Mouse (Mus musculus): ENCODE data around the gene Fkbp9. TPM values are rescaled to one million over a fixed set of nuclear protein-coding genes. Genes with fewer than 3 reads are reported as not detected.

Gene Fkbp9
- polyA plus RNA-seq (2014; fragmentation: Nextera tagmentation; extraction: Ambion mirVana): 61.0 and 61.7 TPM in 2 replicates

DNA sequence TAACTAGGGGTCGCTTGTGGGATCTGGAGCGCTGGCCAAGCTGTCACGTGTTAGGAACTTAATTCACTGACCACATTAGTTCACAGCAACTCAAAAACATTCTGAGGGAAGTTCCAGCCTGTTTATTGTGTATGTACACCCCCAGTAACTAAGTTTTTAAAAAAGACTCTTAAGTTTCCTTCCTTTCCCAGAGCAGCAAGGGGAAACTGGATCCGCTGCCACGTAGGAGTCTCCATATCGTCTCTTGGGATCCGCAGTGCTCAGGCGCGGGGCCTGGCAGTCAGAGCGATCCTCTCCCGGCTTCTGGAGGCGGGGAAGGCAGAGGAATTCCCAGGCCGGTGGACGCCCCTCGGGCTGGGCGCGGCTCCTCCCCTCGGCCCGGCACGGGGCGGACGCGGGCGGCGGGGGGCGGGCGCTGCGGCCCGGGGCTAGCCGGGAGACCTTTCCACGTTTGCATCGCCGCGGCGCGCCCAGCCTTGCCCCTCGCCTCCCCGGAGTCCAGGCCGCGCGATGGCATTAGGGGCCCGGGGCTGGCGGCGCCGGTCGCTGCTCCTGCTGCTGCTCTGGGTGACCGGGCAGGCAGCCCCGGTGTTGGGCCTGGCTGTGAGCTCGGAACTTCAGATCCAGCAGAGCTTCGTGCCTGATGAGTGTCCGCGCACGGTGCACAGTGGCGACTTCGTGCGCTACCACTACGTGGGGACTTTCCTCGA, at the start of gene Fkbp9:
Fkbp9 (plus strand) TSS at position 363 of the 710 bp plus-strand sequence.
- H3K27me3 ChIP-seq (ENCODE audit: control insufficient read depth, insufficient read depth, low read length): no peaks in the 10 kb centered on the region
- under 1% methylated on average over 46 of the region's 58 CpGs for WGBS

DNA sequence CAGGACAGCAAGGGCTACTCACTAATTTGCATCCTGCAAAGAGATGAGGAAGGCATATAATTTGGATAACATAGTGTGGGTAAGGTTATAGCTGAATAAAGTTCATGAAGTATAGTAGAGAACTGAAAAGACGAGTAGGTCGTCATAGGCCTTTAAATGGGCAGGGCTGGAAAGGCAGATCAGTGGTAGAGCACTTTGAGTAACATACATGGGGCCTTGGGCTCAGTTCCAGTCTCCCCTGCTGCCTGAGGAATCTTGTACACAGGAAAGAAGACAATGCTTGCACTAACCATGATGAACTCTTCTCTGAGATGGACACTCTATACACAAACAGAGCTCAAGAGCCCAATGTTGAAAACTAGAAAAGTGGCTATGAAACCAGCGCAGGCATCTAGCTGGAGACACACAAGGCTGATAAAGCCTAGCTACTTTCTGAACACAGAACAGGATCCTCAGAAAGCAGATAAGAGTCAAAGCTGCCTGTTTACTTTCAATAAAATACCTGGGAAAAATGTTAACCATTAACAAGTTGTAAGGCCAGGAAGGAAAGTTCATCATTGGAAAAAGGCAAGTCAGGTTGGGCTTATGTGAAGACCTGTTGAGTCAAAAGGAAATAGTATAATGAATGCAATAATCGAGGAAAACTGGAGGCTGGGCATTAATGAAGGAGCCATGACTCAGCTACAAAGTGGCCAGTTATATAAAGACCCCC, 48.1 kb upstream of the Fkbp9 start:
- H3K9me3 ChIP-seq (ENCODE audit: control insufficient read depth, low read length): no peaks in the 10 kb centered on the region
- no peak overlapping the region for H3K9ac ChIP-seq (ENCODE audit: low read length)
- no peak overlapping the region for H3K27ac ChIP-seq (ENCODE audit: low read depth, low read length)
- ATAC-seq (ENCODE audit: insufficient read depth, low FRiP score, low TSS enrichment) (no peak), DNase-seq (ENCODE audit: low spot score) (no peak)
- H3K4me1 ChIP-seq (ENCODE audit: control insufficient read depth, insufficient read depth, low read length): no peaks in the 10 kb centered on the region
- no peaks in the 10 kb centered on the region for H3K27me3 ChIP-seq (ENCODE audit: control insufficient read depth, insufficient read depth, low read length)
- WGBS: 91% methylated on average over 4 of the region's 4 CpGs
- peaks cover 14% of the 10 kb centered on the region for H3K36me3 ChIP-seq (ENCODE audit: control insufficient read depth, insufficient read depth, low read length)
- no peak overlapping the region for H3K4me2 ChIP-seq (ENCODE audit: low read depth)
- no peak overlapping the region for H3K4me3 ChIP-seq (ENCODE audit: low read depth, low read length)

More for the DNA sequence above, at the start of gene Fkbp9:
- Histone ChIP-seq H3K4me2 (ENCODE audit: low read depth) (peak within 1 kb of the TSS; percentile 71), H3K4me1 (ENCODE audit: control insufficient read depth, insufficient read depth, low read length) (no peaks in the 10 kb centered on the region), H3K4me3 (ENCODE audit: low read depth, low read length) (peak within 1 kb of the TSS; percentile 58), H3K9me3 (ENCODE audit: control insufficient read depth, low read length) (no peaks in the 10 kb centered on the region), H3K36me3 (ENCODE audit: control insufficient read depth, insufficient read depth, low read length) (no peaks in the 10 kb centered on the region; the same call in 1 of the 2 replicates), H3K27ac (ENCODE audit: low read depth, low read length) (peak within 1 kb of the TSS; percentile 39; the same call in 1 of the 2 replicates), H3K9ac (ENCODE audit: low read length) (peak within 1 kb of the TSS; percentile 77)
- ATAC-seq (ENCODE audit: insufficient read depth, low FRiP score, low TSS enrichment): peak; percentile 92
- peak; percentile 84 for DNase-seq (ENCODE audit: low spot score)

- no peaks in the 10 kb centered on the region for H3K4me1 ChIP-seq (ENCODE audit: control insufficient read depth, insufficient read depth, low read length)
- H3K27me3 ChIP-seq (ENCODE audit: control insufficient read depth, insufficient read depth, low read length): no peaks in the 10 kb centered on the region
- 92% methylated on average over 5 of the region's 5 CpGs for WGBS
- no peaks in the 10 kb centered on the region for H3K9me3 ChIP-seq (ENCODE audit: control insufficient read depth, low read length)
- no peak overlapping the region for H3K4me3 ChIP-seq (ENCODE audit: low read depth, low read length)
- DNase-seq (ENCODE audit: low spot score) (no peak), ATAC-seq (ENCODE audit: insufficient read depth, low FRiP score, low TSS enrichment) (no peak)
- H3K9ac ChIP-seq (ENCODE audit: low read length): no peak overlapping the region
- peaks cover 4% of the 10 kb centered on the region; the same call in 1 of the 2 replicates for H3K36me3 ChIP-seq (ENCODE audit: control insufficient read depth, insufficient read depth, low read length)
- H3K27ac ChIP-seq (ENCODE audit: low read depth, low read length): no peak overlapping the region
- no peak overlapping the region for H3K4me2 ChIP-seq (ENCODE audit: low read depth)
Measured at GRCm38 (mm10) chr6:56785068-56785467, 46.8 kb upstream of the Fkbp9 start.

DNA sequence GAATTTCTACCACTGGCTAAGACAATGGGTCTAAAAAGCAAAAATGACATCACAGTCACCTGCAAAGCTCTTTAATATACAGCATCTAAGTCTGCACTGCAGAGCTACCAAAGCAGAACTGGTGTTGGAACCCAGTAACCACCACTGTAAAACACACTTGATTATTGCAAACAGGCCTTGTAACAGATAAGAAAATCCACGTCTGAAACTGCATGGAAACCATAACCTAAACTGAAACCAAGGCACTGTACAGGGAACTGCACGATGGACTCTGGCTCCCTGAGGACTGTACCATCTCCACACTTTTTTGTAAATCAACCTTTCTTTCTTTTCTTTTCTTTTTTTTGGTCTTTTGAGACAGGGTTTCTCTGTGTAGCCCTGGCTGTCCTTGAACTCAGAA, 44.2 kb upstream of the Fkbp9 start:
- DNase-seq (ENCODE audit: low spot score) (no peak), ATAC-seq (ENCODE audit: insufficient read depth, low FRiP score, low TSS enrichment) (no peak)
- WGBS: 88% methylated on average over 2 of the region's 2 CpGs
- Histone ChIP-seq H3K4me1 (ENCODE audit: control insufficient read depth, insufficient read depth, low read length) (no peaks in the 10 kb centered on the region), H3K27ac (ENCODE audit: low read depth, low read length) (no peak overlapping the region), H3K36me3 (ENCODE audit: control insufficient read depth, insufficient read depth, low read length) (peaks cover 4% of the 10 kb centered on the region; the same call in 1 of the 2 replicates), H3K4me2 (ENCODE audit: low read depth) (no peak overlapping the region), H3K27me3 (ENCODE audit: control insufficient read depth, insufficient read depth, low read length) (no peaks in the 10 kb centered on the region), H3K9me3 (ENCODE audit: control insufficient read depth, low read length) (no peaks in the 10 kb centered on the region), H3K4me3 (ENCODE audit: low read depth, low read length) (no peak overlapping the region), H3K9ac (ENCODE audit: low read length) (no peak overlapping the region)

DNA sequence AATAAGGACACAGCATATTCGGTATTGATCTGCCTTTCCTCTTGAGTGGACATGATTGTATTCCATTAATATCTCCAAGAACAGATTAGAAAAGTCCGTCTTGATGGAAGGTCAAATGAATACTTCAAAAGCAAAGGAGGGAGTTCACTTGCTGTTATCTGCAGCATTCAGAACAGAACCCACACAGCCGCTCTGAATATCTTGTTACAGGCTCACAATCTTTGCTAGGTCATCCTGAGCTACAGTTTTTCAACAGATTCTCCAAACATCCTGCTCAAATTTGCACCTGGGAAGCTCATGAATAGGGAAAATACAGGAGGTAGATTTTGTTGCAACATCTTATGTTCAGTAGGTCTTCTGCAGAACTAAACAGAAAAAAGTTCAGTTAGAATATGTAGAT, 42.5 kb upstream of the Fkbp9 start:
- no peaks in the 10 kb centered on the region for H3K4me1 ChIP-seq (ENCODE audit: control insufficient read depth, insufficient read depth, low read length)
- H3K9ac ChIP-seq (ENCODE audit: low read length): no peak overlapping the region
- H3K4me3 ChIP-seq (ENCODE audit: low read depth, low read length): no peak overlapping the region
- 88% methylated on average over 3 of the region's 3 CpGs for WGBS
- no peak for ATAC-seq (ENCODE audit: insufficient read depth, low FRiP score, low TSS enrichment)
- no peak overlapping the region for H3K4me2 ChIP-seq (ENCODE audit: low read depth)
- no peaks in the 10 kb centered on the region for H3K9me3 ChIP-seq (ENCODE audit: control insufficient read depth, low read length)
- DNase-seq (ENCODE audit: low spot score): no peak
- peaks cover 2% of the 10 kb centered on the region; the same call in 1 of the 2 replicates for H3K36me3 ChIP-seq (ENCODE audit: control insufficient read depth, insufficient read depth, low read length)
- no peak overlapping the region for H3K27ac ChIP-seq (ENCODE audit: low read depth, low read length)
- no peaks in the 10 kb centered on the region for H3K27me3 ChIP-seq (ENCODE audit: control insufficient read depth, insufficient read depth, low read length)

DNA sequence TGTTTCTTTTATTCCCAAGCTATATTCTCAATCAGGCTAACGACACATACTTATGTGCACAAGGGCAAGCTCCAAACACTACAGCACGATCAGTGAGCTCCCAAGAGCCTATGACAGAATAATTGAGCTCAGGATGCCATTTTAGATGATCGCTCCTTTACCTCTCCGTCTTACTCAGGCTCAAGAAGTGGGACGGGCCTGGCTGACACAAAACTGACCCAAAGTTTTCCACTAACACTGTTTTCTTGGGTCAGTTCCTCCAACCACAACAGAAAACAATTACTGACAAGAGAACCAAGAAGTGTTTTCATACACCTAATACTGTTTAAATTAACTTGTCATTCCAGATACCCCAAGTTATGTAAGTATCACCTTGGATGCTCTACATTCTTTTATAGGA, 37.0 kb upstream of the Fkbp9 start:
- no peak for ATAC-seq (ENCODE audit: insufficient read depth, low FRiP score, low TSS enrichment)
- Histone ChIP-seq H3K27me3 (ENCODE audit: control insufficient read depth, insufficient read depth, low read length) (no peaks in the 10 kb centered on the region), H3K27ac (ENCODE audit: low read depth, low read length) (no peak overlapping the region), H3K4me2 (ENCODE audit: low read depth) (no peak overlapping the region), H3K4me1 (ENCODE audit: control insufficient read depth, insufficient read depth, low read length) (0 out of 2 replicates have a peak, but pooled peaks cover 2% of the 10 kb centered on the region), H3K36me3 (ENCODE audit: control insufficient read depth, insufficient read depth, low read length) (no peaks in the 10 kb centered on the region), H3K9me3 (ENCODE audit: control insufficient read depth, low read length) (no peaks in the 10 kb centered on the region), H3K9ac (ENCODE audit: low read length) (no peak overlapping the region), H3K4me3 (ENCODE audit: low read depth, low read length) (no peak overlapping the region)
- WGBS: 95% methylated on average over 5 of the region's 5 CpGs
- no peak for DNase-seq (ENCODE audit: low spot score)

- ATAC-seq (ENCODE audit: insufficient read depth, low FRiP score, low TSS enrichment) (no peak), DNase-seq (ENCODE audit: low spot score) (no peak)
- H3K27me3 ChIP-seq (ENCODE audit: control insufficient read depth, insufficient read depth, low read length): no peaks in the 10 kb centered on the region
- peak overlapping the region; percentile 95 for H3K9ac ChIP-seq (ENCODE audit: low read length)
- no peaks in the 10 kb centered on the region for H3K9me3 ChIP-seq (ENCODE audit: control insufficient read depth, low read length)
- H3K4me2 ChIP-seq (ENCODE audit: low read depth): peak overlapping the region; percentile 68
- H3K27ac ChIP-seq (ENCODE audit: low read depth, low read length): peak overlapping the region; percentile 99
- 11% methylated on average over 8 of the region's 8 CpGs for WGBS
- H3K4me3 ChIP-seq (ENCODE audit: low read depth, low read length): peak overlapping the region; percentile 66
- H3K36me3 ChIP-seq (ENCODE audit: control insufficient read depth, insufficient read depth, low read length): no peaks in the 10 kb centered on the region
- H3K4me1 ChIP-seq (ENCODE audit: control insufficient read depth, insufficient read depth, low read length): 0 out of 2 replicates have a peak, but pooled peaks cover 2% of the 10 kb centered on the region
Measured at GRCm38 (mm10) chr6:56796232-56796631, 35.6 kb upstream of the Fkbp9 start.

DNA sequence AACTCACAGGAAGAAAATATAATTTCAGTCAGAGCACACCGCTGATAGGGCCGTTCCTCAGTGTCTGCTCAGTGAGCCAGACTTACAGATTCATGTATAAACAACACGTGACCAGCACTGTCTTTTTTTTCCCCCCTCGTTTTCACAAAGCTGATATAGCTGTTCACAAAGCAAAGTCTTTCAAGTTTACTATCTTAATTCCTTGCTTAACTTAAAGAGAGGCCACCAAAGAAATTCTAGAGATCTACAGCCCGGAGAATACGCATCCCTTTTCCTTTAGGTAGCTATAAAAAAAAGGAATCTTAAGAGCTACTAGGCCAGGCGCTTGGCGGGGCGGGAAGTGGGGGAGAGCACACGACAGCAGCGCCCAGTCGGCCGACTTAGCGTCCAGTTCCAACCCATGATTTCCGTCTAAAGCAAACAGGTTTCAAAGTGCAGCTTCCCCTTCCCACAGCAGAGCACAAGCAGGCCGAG, 35.2 kb upstream of the Fkbp9 start:
- H3K9ac ChIP-seq (ENCODE audit: low read length): peak overlapping the region; percentile 95
- H3K36me3 ChIP-seq (ENCODE audit: control insufficient read depth, insufficient read depth, low read length): no peaks in the 10 kb centered on the region
- DNase-seq (ENCODE audit: low spot score) (peak; percentile 68), ATAC-seq (ENCODE audit: insufficient read depth, low FRiP score, low TSS enrichment) (peak; percentile 21)
- WGBS: under 1% methylated on average over 16 of the region's 16 CpGs
- no peaks in the 10 kb centered on the region for H3K9me3 ChIP-seq (ENCODE audit: control insufficient read depth, low read length)
- H3K27me3 ChIP-seq (ENCODE audit: control insufficient read depth, insufficient read depth, low read length): no peaks in the 10 kb centered on the region
- peak overlapping the region; percentile 68 for H3K4me2 ChIP-seq (ENCODE audit: low read depth)
- H3K4me1 ChIP-seq (ENCODE audit: control insufficient read depth, insufficient read depth, low read length): 0 out of 2 replicates have a peak, but pooled peaks cover 2% of the 10 kb centered on the region
- peak overlapping the region; percentile 66 for H3K4me3 ChIP-seq (ENCODE audit: low read depth, low read length)
- H3K27ac ChIP-seq (ENCODE audit: low read depth, low read length): peak overlapping the region; percentile 99

Data from neural tube, embryonic 11.5 days (tissue).